In the genomic region with DNA sequence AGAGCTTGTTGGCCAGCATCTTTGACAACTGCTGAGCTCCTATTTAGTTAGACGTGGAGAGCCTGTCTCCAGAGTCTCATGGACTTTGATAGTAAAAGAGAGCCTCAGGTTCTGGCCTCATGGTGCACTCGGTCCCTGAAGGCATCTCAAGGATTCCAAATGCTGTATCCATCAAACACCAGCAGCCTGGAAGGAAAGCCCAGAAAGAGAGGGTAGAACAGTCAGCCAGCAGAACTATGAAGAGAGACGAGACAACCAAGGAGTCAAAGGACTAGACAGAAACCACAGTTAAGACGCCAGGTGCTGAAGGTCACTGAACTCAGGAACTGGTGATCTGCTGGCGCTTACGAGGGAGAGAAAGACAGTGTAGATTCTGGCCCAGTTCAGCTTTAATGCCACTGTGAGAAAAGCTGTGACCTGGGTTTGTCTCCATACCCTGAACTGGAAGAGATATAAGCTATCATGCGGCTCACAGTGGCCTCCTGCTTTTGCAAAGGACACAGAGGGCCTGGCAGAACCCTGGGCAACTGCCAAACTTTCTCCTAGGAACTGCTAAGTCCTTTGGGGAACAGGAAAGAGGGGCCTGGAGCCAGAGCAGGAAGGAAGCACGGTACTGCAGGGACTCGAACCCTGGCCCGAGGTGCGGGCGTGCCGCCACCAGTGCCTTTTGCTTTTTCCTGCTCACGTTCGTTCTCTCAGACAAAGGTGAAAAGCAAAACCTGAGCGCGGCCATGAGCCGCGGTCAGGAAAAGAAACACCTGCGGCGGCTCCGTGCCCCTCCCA, we compare ENCODE assay signal across 9 mouse cellular contexts. TPM values are rescaled to one million over a fixed set of nuclear protein-coding genes. Genes with fewer than 3 reads are reported as not detected.
DNase-seq lines count a peak whose midpoint lies in the region; ATAC-seq and TF ChIP-seq lines count a peak whose summit lies in the region.
"Had no signal": no experiment of that assay in that cellular context is flagged by ENCODE, and none has a peak within 500 bp of the region (broad histone marks: within the 10 kb centered on the region; RNA-seq: fewer than 3 reads in every experiment).

No protein-coding gene starts in this region.

- H3K9ac ChIP-seq in hindbrain, embryonic 12.5 days = no peak overlapping the region
- H3K9ac ChIP-seq in heart, postnatal 0 days (replicated peaks; ENCODE audit: low read depth, low read length) = peak overlapping the region; percentile 11; the same call in 1 of the 2 replicates

- no peak overlapping the region for H3K4me3 ChIP-seq in hindbrain, embryonic 10.5 days
- H3K4me3 ChIP-seq in hindbrain, embryonic 12.5 days = no peak overlapping the region
- no peak overlapping the region for H3K4me3 ChIP-seq in heart, postnatal 0 days (ENCODE audit: low read depth, low read length)
- no peak overlapping the region for H3K4me3 ChIP-seq in myocyte

- ATAC-seq in hindbrain, embryonic 12.5 days (ENCODE audit: low FRiP score) = no peak
- peak; percentile 26; the same call in 1 of the 2 replicates for ATAC-seq in heart, postnatal 0 days (ENCODE audit: insufficient read depth, low read depth)
- no peak for ATAC-seq in inflammation-experienced regulatory T-cells, adult 6 months

- no peak for TF ChIP-seq POLR2A in myocyte (IDR thresholded peaks at IDR 0.05; ENCODE audit: insufficient read length, low read depth)

- H3K4me2 ChIP-seq in hindbrain, embryonic 12.5 days (replicated peaks) = no peak overlapping the region
- peak overlapping the region; percentile 31 for H3K4me2 ChIP-seq in heart, postnatal 0 days (ENCODE audit: low read depth, low read length)
- peak overlapping the region; percentile 31 for H3K4me2 ChIP-seq in myocyte (ENCODE audit: low read depth)

- no peak overlapping the region for H3ac ChIP-seq in myocyte (ENCODE audit: control insufficient read depth, insufficient read length)

- DNase-seq in hindbrain, embryonic 10.5 days (ENCODE audit: low spot score) = no peak
- peak; percentile 60 for DNase-seq in adipocyte (ENCODE audit: low spot score)
- peak; percentile 85 for DNase-seq in heart, postnatal 0 days (ENCODE audit: low spot score)
- DNase-seq in layer of hippocampus, postnatal 10 days (ENCODE audit: low spot score in 2 of 2) = no peak
- no peak for DNase-seq in right cerebral cortex, adult 18-20 months

- peaks cover 8% of the 10 kb centered on the region for H3K79me2 ChIP-seq in myocyte (ENCODE audit: control insufficient read depth, insufficient read depth)

- no peaks in the 10 kb centered on the region for H3K27me3 ChIP-seq in hindbrain, embryonic 10.5 days (ENCODE audit: insufficient read depth, poor library complexity, severe bottlenecking)
- H3K27me3 ChIP-seq in hindbrain, embryonic 12.5 days = no peaks in the 10 kb centered on the region
- H3K27me3 ChIP-seq in heart, postnatal 0 days (ENCODE audit: control insufficient read depth, insufficient read depth, low read length) = no peaks in the 10 kb centered on the region
- H3K27me3 ChIP-seq in myocyte (ENCODE audit: control insufficient read depth, insufficient read depth, insufficient read length) = no peaks in the 10 kb centered on the region

- H3K9me3 ChIP-seq in hindbrain, embryonic 10.5 days = no peaks in the 10 kb centered on the region
- no peaks in the 10 kb centered on the region for H3K9me3 ChIP-seq in hindbrain, embryonic 12.5 days (replicated peaks)
- no peaks in the 10 kb centered on the region for H3K9me3 ChIP-seq in heart, postnatal 0 days (replicated peaks; ENCODE audit: control insufficient read depth, low read length)

- no peak for TF ChIP-seq CTCF in heart, postnatal 0 days (IDR thresholded peaks at IDR 0.05; ENCODE audit: low read depth)

- TF ChIP-seq EP300 in heart, postnatal 0 days (IDR thresholded peaks at IDR 0.05; ENCODE audit: low read depth) = peak; percentile 73

- WGBS in hindbrain, embryonic 10.5 days = 75% methylated on average over 22 of the region's 22 CpGs
- WGBS in hindbrain, embryonic 12.5 days = 80% methylated on average over 22 of the region's 22 CpGs
- WGBS in heart, postnatal 0 days = 46% methylated on average over 22 of the region's 22 CpGs

- H3K4me1 ChIP-seq in hindbrain, embryonic 10.5 days (replicated peaks) = peaks cover 49% of the 10 kb centered on the region
- H3K4me1 ChIP-seq in hindbrain, embryonic 12.5 days = peaks cover 20% of the 10 kb centered on the region
- peaks cover 59% of the 10 kb centered on the region for H3K4me1 ChIP-seq in heart, postnatal 0 days (ENCODE audit: control insufficient read depth, insufficient read depth)

- no peaks in the 10 kb centered on the region for H3K36me3 ChIP-seq in hindbrain, embryonic 10.5 days
- H3K36me3 ChIP-seq in hindbrain, embryonic 12.5 days = no peaks in the 10 kb centered on the region
- H3K36me3 ChIP-seq in heart, postnatal 0 days (replicated peaks; ENCODE audit: control insufficient read depth, insufficient read depth, low read length) = peaks cover 16% of the 10 kb centered on the region
- peaks cover 40% of the 10 kb centered on the region for H3K36me3 ChIP-seq in myocyte (ENCODE audit: control insufficient read depth, insufficient read depth)

- H3K27ac ChIP-seq in hindbrain, embryonic 10.5 days = peak overlapping the region; percentile 41; the same call in 1 of the 2 replicates
- H3K27ac ChIP-seq in hindbrain, embryonic 12.5 days = no peak overlapping the region
- peak overlapping the region; percentile 92 for H3K27ac ChIP-seq in heart, postnatal 0 days (ENCODE audit: low read depth)

TF ChIP-seq in myocyte, 11 proteins besides CTCF, POLR2A, EP300 and RAD21:
- TF ChIP-seq REST (IDR thresholded peaks at IDR 0.05; ENCODE audit: insufficient read depth, insufficient read length) = no peak
- peak; percentile 83 for TF ChIP-seq POLR2AphosphoS2 (IDR thresholded peaks at IDR 0.05; ENCODE audit: insufficient read length, low read depth)
TF ChIP-seq in myocyte: peak in this region for 1.

RNA-seq across cellular contexts. Expression of a gene that starts 50.8 kb away (rescaled TPM):
- polyA plus RNA-seq in hindbrain, embryonic 10.5 days (2016; fragmentation: Nextera tagmentation; extraction: Ambion mirVana) = 37.2 and 37.8 TPM in 2 replicates
- polyA plus RNA-seq in hindbrain, embryonic 12.5 days (2016; fragmentation: Nextera tagmentation; extraction: Ambion mirVana) = 28.7 and 29.9 TPM in 2 replicates
- total RNA-seq in heart, postnatal 0 days (2014; rRNA removed; ENCODE audit: low replicate concordance) = 29.1 and 53.8 TPM in 2 replicates
- polyA plus RNA-seq in heart, postnatal 0 days (2015; fragmentation: Nextera tagmentation; extraction: Ambion mirVana) = 12.8 and 14.9 TPM in 2 replicates
- 22.3 TPM for polyA plus RNA-seq in myocyte (2012; fragmentation: generic; extraction: Trizol)
- 10 to 100 TPM; 10.7 to 14.8 TPM for total RNA-seq in layer of hippocampus, postnatal 10 days (2021)
- 10 to 100 TPM; 57.3 to 71.3 (median 60.1) TPM for polyA plus RNA-seq in inflammation-experienced regulatory T-cells, adult 6 months (2017; shearing (Covaris generic))

RNA-seq across cellular contexts. Expression of a gene that starts 53.0 kb away (rescaled TPM):
- polyA plus RNA-seq in hindbrain, embryonic 10.5 days (2016; fragmentation: Nextera tagmentation; extraction: Ambion mirVana) = 68.2 and 69.5 TPM in 2 replicates
- polyA plus RNA-seq in hindbrain, embryonic 12.5 days (2016; fragmentation: Nextera tagmentation; extraction: Ambion mirVana) = 71.8 and 73.7 TPM in 2 replicates
- 78.0 and 82.4 TPM in 2 replicates for total RNA-seq in heart, postnatal 0 days (2014; rRNA removed; ENCODE audit: low replicate concordance)
- polyA plus RNA-seq in heart, postnatal 0 days (2015; fragmentation: Nextera tagmentation; extraction: Ambion mirVana) = 46.1 and 47.1 TPM in 2 replicates
- 73.5 TPM for polyA plus RNA-seq in myocyte (2012; fragmentation: generic; extraction: Trizol)
- 10 to 100 TPM; 67.3 to 72.8 TPM for total RNA-seq in layer of hippocampus, postnatal 10 days (2021)
- 10 to 100 TPM; 14.2 to 19.5 (median 15.4) TPM for polyA plus RNA-seq in inflammation-experienced regulatory T-cells, adult 6 months (2017; shearing (Covaris generic))

RNA-seq across cellular contexts. Expression of a gene that starts 53.4 kb away (rescaled TPM):
- 2.8 TPM in 2 replicates for polyA plus RNA-seq in hindbrain, embryonic 10.5 days (2016; fragmentation: Nextera tagmentation; extraction: Ambion mirVana)
- 2.0 and 2.2 TPM in 2 replicates for polyA plus RNA-seq in hindbrain, embryonic 12.5 days (2016; fragmentation: Nextera tagmentation; extraction: Ambion mirVana)
- total RNA-seq in heart, postnatal 0 days (2014; rRNA removed; ENCODE audit: low replicate concordance) = 3.1 and 4.8 TPM in 2 replicates
- polyA plus RNA-seq in heart, postnatal 0 days (2015; fragmentation: Nextera tagmentation; extraction: Ambion mirVana) = 2.8 and 2.9 TPM in 2 replicates
- polyA plus RNA-seq in myocyte (2012; fragmentation: generic; extraction: Trizol) = 5.2 TPM
- total RNA-seq in layer of hippocampus, postnatal 10 days (2021) = 1 to 10 TPM; 2.1 to 3.6 TPM
- polyA plus RNA-seq in inflammation-experienced regulatory T-cells, adult 6 months (2017; shearing (Covaris generic)) = 10 to 100 TPM; 48.8 to 54.8 (median 54.1) TPM
- polyA plus RNA-seq: erythroblast, embryonic 14.5 days had no signal

Comparison
In these comparisons a context has a peak if more than half of its experiments do, and no peak if none do; other contexts are left out.
1. DNase-seq: peak in adipocyte (single experiment) and heart, postnatal 0 days (single experiment); none in hindbrain, embryonic 10.5 days (single experiment), layer of hippocampus, postnatal 10 days (0 of 2) and right cerebral cortex, adult 18-20 months (single experiment).